Mouse (Mus musculus) CH12.LX (cell line): Measurements from ENCODE around the gene Rgs16. TPM values are rescaled to one million over a fixed set of nuclear protein-coding genes. Genes with fewer than 3 reads are reported as not detected.

Source experiments
- DNase-seq: peaks from one replicate; pipeline ENCODE4 v3.0.0-alpha.2; 2013; ENCODE audit errors: extremely low read depth
- H3K27ac ChIP-seq: 2 replicates; pipeline ENCODE4 v1.5.1; 2012; ENCODE audit warnings: low read depth, mild to moderate bottlenecking, control low read depth, moderate library complexity; ENCODE audit not compliant: insufficient read depth
- H3K27me3 ChIP-seq: replicated peaks from 2 replicates; pipeline ENCODE3; 2012; ENCODE audit warnings: inconsistent platforms
- H3K36me3 ChIP-seq, 2 experiments: replicated peaks in 1 of 2; 2 replicates each; pipeline versions ENCODE3 to v1.6.1; 2012; ENCODE audit warnings: inconsistent platforms in 1 of 2, low read length in 1 of 2, mild to moderate bottlenecking in 1 of 2, mixed read lengths in 1 of 2, moderate library complexity in 1 of 2; ENCODE audit not compliant: control insufficient read depth in 1 of 2, insufficient read depth in 1 of 2
- H3K4me1 ChIP-seq, 2 experiments: 2 replicates each; pipeline ENCODE4 v1.6.1; 2012; ENCODE audit warnings: inconsistent platforms in 1 of 2, moderate library complexity in 1 of 2; ENCODE audit not compliant: insufficient read depth in 2 of 2, control insufficient read depth in 1 of 2
- H3K4me2 ChIP-seq: 2 replicates; pipeline ENCODE4 v1.6.1; 2012; ENCODE audit warnings: low read depth, mild to moderate bottlenecking, control low read depth; ENCODE audit not compliant: poor library complexity, insufficient read depth, severe bottlenecking
- H3K4me3 ChIP-seq, 3 experiments: fragments of 150-350 bp in 1 of 3; sonication (generic) in 1 of 3; replicated peaks in 1 of 3; 2 replicates each; pipeline versions ENCODE3 to v1.5.1; 2011 to 2012; ENCODE audit warnings: low read depth in 2 of 3, low read length in 2 of 3, mild to moderate bottlenecking in 2 of 3, moderate library complexity in 2 of 3, control low read depth in 1 of 3, improper control_type of control experiment in 1 of 3, inconsistent platforms in 1 of 3, mixed read lengths in 1 of 3; ENCODE audit not compliant: poor library complexity in 1 of 3
- H3K79me2 ChIP-seq: replicated peaks from 2 replicates; pipeline ENCODE4 v1.6.1; 2012; ENCODE audit warnings: mild to moderate bottlenecking, moderate library complexity; ENCODE audit not compliant: control insufficient read depth, poor library complexity, insufficient read depth, severe bottlenecking; ENCODE audit errors: extremely low read depth
- H3K9ac ChIP-seq: 2 replicates; pipeline ENCODE4 v1.6.1; 2012; ENCODE audit warnings: low read depth, mild to moderate bottlenecking, control low read depth, moderate library complexity; ENCODE audit not compliant: insufficient read depth
- H3K9me3 ChIP-seq: replicated peaks from 2 replicates; pipeline ENCODE3; 2012; ENCODE audit warnings: low read length, inconsistent platforms, mixed read lengths
- ETS1 ChIP-seq: conservative IDR thresholded peaks from 2 replicates; pipeline ENCODE4 v1.6.1; 2012; ENCODE audit warnings: low read depth, mild to moderate bottlenecking, inconsistent platforms, low read length, improper control_type of control experiment, moderate library complexity
- GABPA ChIP-seq: IDR thresholded peaks from 2 replicates; pipeline ENCODE4 v1.6.1; 2012; ENCODE audit warnings: low read depth, low read length, improper control_type of control experiment, inconsistent platforms; ENCODE audit not compliant: insufficient replicate concordance
- HCFC1 ChIP-seq: IDR thresholded peaks from 2 replicates; pipeline ENCODE4 v1.6.1; 2012; ENCODE audit warnings: low read depth, mild to moderate bottlenecking, inconsistent platforms, low read length, improper control_type of control experiment
- JUND ChIP-seq: conservative IDR thresholded peaks from 2 replicates; pipeline ENCODE4 v1.6.1; 2011; ENCODE audit warnings: low read depth, low read length, improper control_type of control experiment
- MAFK ChIP-seq: IDR thresholded peaks from 2 replicates; pipeline ENCODE4 v1.6.1; 2011; ENCODE audit warnings: low read length, improper control_type of control experiment; ENCODE audit not compliant: insufficient replicate concordance
- MYC ChIP-seq: IDR thresholded peaks from 2 replicates; pipeline ENCODE4 v1.6.1; 2011; ENCODE audit warnings: low read depth, mild to moderate bottlenecking, improper control_type of control experiment, low read length
- SMC3 ChIP-seq: IDR thresholded peaks from 2 replicates; pipeline ENCODE4 v1.6.1; 2011; ENCODE audit warnings: low read depth, low read length, improper control_type of control experiment
- TBP ChIP-seq: conservative IDR thresholded peaks from 2 replicates; pipeline ENCODE4 v1.6.1; 2011; ENCODE audit warnings: low read depth, low read length, improper control_type of control experiment
- UBTF ChIP-seq: IDR thresholded peaks from 2 replicates; pipeline ENCODE4 v1.6.1; 2012; ENCODE audit warnings: low read depth, mild to moderate bottlenecking, inconsistent platforms, low read length, improper control_type of control experiment, moderate library complexity
- USF2 ChIP-seq: conservative IDR thresholded peaks from 2 replicates; pipeline ENCODE4 v1.6.1; 2011; ENCODE audit warnings: low read depth, low read length, improper control_type of control experiment
- ZKSCAN1 ChIP-seq: IDR thresholded peaks from 2 replicates; pipeline ENCODE4 v1.6.1; 2012; ENCODE audit warnings: low read depth, inconsistent platforms, low read length, improper control_type of control experiment, borderline replicate concordance
- ZMIZ1 ChIP-seq: IDR thresholded peaks from 2 replicates; pipeline ENCODE4 v1.6.1; 2012; ENCODE audit warnings: low read depth, mild to moderate bottlenecking, inconsistent platforms, low read length, improper control_type of control experiment
- ZNF384 ChIP-seq: IDR thresholded peaks from 2 replicates; pipeline ENCODE4 v1.6.1; 2012; ENCODE audit warnings: low read depth, low read length, improper control_type of control experiment, inconsistent platforms
- dilution Hi-C: fragments of 300-500 bp; cut with MboI; formaldehyde crosslinking; loops from 2 replicates; pipeline ENCODE4 v1.14.3; 2020; ENCODE audit warnings: low sequenced_read_pairs; ENCODE audit not compliant: extremely low pct_unique_long_range_greater_than_20kb, extremely low pct_ligation_motif_present
- in situ Hi-C: fragments of 300-500 bp; cut with MboI; formaldehyde crosslinking; loops from 3 replicates; pipeline ENCODE4 v1.14.3; 2019; ENCODE audit warnings: low sequenced_read_pairs, low pct_ligation_motif_present, low pct_unique_long_range_greater_than_20kb, mixed read lengths
- polyA plus RNA-seq: library from polyadenylated mRNA; unstranded; fragments of >175 nt; gene quantifications from 2 replicates; pipeline ENCODE4 v1.2.1, GENCODE M21; 2012; ENCODE audit warnings: low read depth; ENCODE audit not compliant: insufficient read length
- total RNA-seq, 2 experiments: library from RNA; depleted of rRNA; stranded (reverse); fragments of 300-350 nt in 1 of 2; fragments of >200 nt in 1 of 2; gene quantifications; 2 replicates each; pipeline ENCODE4 v1.2.3; 2012 to 2014

Gene Rgs16
- total and polyA plus RNA-seq, 3 experiments, result 0.15 to 0.26 (median 0.21) TPM

DNA sequence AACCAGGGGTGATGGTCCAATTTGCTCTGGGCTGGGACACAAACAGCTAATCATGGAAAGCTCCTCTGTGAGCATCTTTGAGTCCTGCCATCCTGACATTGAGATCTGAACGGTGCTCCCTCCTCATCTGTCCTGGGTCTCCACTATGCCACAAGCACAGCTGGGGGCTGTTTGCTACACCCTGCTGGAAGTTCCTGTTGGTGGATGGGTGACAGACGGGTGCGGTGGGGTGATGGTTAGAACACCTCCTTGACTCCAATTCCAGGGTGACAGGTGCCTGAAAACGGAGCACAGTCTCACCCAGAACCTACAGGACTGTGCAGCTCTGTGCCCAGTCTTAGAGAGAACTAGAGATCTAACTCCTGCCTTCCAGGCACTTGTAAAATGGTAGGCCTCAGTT, 5.3 kb upstream of the Rgs16 start:
- H3K79me2 ChIP-seq, result no peaks in the 10 kb centered on the region
- H3K4me3 ChIP-seq, result no peak overlapping the region
- H3K4me2 ChIP-seq, result no peak overlapping the region
- TF ChIP-seq JUND (no peak), ETS1 (no peak), MYC (no peak), HCFC1 (no peak), SMC3 (no peak), TBP (no peak), ZKSCAN1 (no peak), ZMIZ1 (no peak), MAFK (no peak), GABPA (no peak), UBTF (no peak)
- TF ChIP-seq, all 38 proteins: peak for 0
- DNase-seq, result no peak
- in situ Hi-C loops, result loop anchor here (5.0 to 10.0 kb wide), 2 partner anchors 33 to 50 kb away; no protein-coding TSS in a partner anchor
- H3K36me3 ChIP-seq, result no peaks in the 10 kb centered on the region
- dilution Hi-C loops, result no loop called here
- no peaks in the 10 kb centered on the region for H3K27me3 ChIP-seq
- no peaks in the 10 kb centered on the region for H3K9me3 ChIP-seq
- no peak overlapping the region for H3K27ac ChIP-seq
- H3K4me1 ChIP-seq, result peaks cover 0 to 15% of the 10 kb centered on the region in 2 experiments; a peak in 2 of 4 replicates
- H3K9ac ChIP-seq, result no peak overlapping the region

DNA sequence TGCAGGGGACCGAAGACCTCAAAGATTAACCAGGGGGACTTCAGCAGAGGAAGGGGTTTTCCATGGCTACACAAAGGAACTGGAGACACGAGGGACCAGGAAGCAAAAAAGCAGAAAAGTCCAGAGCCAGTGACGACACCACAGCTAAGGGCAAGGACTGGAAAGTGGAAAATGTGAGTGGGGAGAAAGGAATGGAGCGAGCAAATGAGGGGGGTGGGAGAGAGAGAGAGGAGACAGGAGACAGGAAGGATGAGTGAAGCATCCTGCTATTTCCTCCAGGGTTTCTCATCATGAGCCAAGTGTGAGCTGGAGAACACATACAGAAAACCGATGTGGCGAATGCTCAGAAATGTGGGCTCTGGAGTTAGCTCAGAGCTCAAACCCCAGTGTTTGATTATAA, 4.1 kb upstream of the Rgs16 start:
- peaks cover 0 to 12% of the 10 kb centered on the region in 2 experiments; a peak in 2 of 4 replicates for H3K4me1 ChIP-seq
- no peak overlapping the region for H3K4me2 ChIP-seq
- in situ Hi-C loops (loop anchor here (5.0 to 10.0 kb wide), 2 partner anchors 34 to 51 kb away; no protein-coding TSS in a partner anchor), dilution Hi-C loops (no loop called here)
- no peak for DNase-seq
- H3K27me3 ChIP-seq, result no peaks in the 10 kb centered on the region
- no peak overlapping the region for H3K27ac ChIP-seq
- no peaks in the 10 kb centered on the region for H3K79me2 ChIP-seq
- H3K9me3 ChIP-seq, result no peaks in the 10 kb centered on the region
- H3K36me3 ChIP-seq, result no peaks in the 10 kb centered on the region
- no peak overlapping the region for H3K4me3 ChIP-seq
- no peak for TF ChIP-seq ZNF384
- TF ChIP-seq USF2, result no peak
- H3K9ac ChIP-seq, result no peak overlapping the region
